Mouse (Mus musculus): ENCODE measurements around the gene Gm28539.
A peak's percentile ranks its signal among the peaks of the same experiment; 100 is the strongest.
"Not testable (repeated sequence)": the region's sequence is repeated elsewhere in the genome, so short reads cannot be mapped to it uniquely, and the experiment has no call there.

Gene Gm28539

GRCm38 (mm10) chr16:18955070-18955469 lies 118.7 kb downstream of the Gm28539 start:
- no peak for TF ChIP-seq POU5F1 (IDR thresholded peaks at IDR 0.05; ENCODE audit: borderline replicate concordance, low read length)
- no peak for TF ChIP-seq CTCF (conservative IDR thresholded peaks at IDR 0.05; ENCODE audit: low read length)
- TF ChIP-seq NANOG (IDR thresholded peaks at IDR 0.05; ENCODE audit: borderline replicate concordance, low read length), result no peak
- peaks cover 88% of the 10 kb centered on the region for H3K36me3 ChIP-seq (ENCODE audit: insufficient read depth, low read length)
- H3K27me3 ChIP-seq (ENCODE audit: insufficient read depth, low read length), result no peaks in the 10 kb centered on the region
- H3K4me1 ChIP-seq (replicated peaks; ENCODE audit: low read depth, low read length), result peaks cover 3% of the 10 kb centered on the region; the same call in 1 of the 2 replicates
- peaks cover 3% of the 10 kb centered on the region for H3K9me3 ChIP-seq (ENCODE audit: low read length)
- H3K4me3 ChIP-seq (replicated peaks; ENCODE audit: low read length), result no peak overlapping the region

GRCm38 (mm10) chr16:18963486-18963885 lies 127.1 kb downstream of the Gm28539 start:
- peaks cover 11% of the 10 kb centered on the region for H3K9me3 ChIP-seq (ENCODE audit: low read length)
- H3K4me1 ChIP-seq (replicated peaks; ENCODE audit: low read depth, low read length), result no peaks in the 10 kb centered on the region
- no peak overlapping the region for H3K4me3 ChIP-seq (replicated peaks; ENCODE audit: low read length)
- TF ChIP-seq POU5F1 (IDR thresholded peaks at IDR 0.05; ENCODE audit: borderline replicate concordance, low read length), result no peak
- TF ChIP-seq CTCF (conservative IDR thresholded peaks at IDR 0.05; ENCODE audit: low read length), result no peak
- TF ChIP-seq NANOG (IDR thresholded peaks at IDR 0.05; ENCODE audit: borderline replicate concordance, low read length), result no peak
- H3K36me3 ChIP-seq (ENCODE audit: insufficient read depth, low read length), result peaks cover 87% of the 10 kb centered on the region
- H3K27me3 ChIP-seq (ENCODE audit: insufficient read depth, low read length), result no peaks in the 10 kb centered on the region

GRCm38 (mm10) chr16:18969420-18970128 lies 133.2 kb downstream of the Gm28539 start:
- Histone ChIP-seq H3K36me3 (ENCODE audit: insufficient read depth, low read length) (peaks cover 78% of the 10 kb centered on the region), H3K27me3 (ENCODE audit: insufficient read depth, low read length) (no peaks in the 10 kb centered on the region), H3K4me1 (replicated peaks; ENCODE audit: low read depth, low read length) (no peaks in the 10 kb centered on the region; the same call in 1 of the 2 replicates), H3K9me3 (ENCODE audit: low read length) (no peaks in the 10 kb centered on the region; the same call in 1 of the 2 replicates), H3K4me3 (replicated peaks; ENCODE audit: low read length) (no peak overlapping the region)
- TF ChIP-seq CTCF (conservative IDR thresholded peaks at IDR 0.05; ENCODE audit: low read length), result no peak
- TF ChIP-seq NANOG (IDR thresholded peaks at IDR 0.05; ENCODE audit: borderline replicate concordance, low read length), result no peak
- TF ChIP-seq POU5F1 (IDR thresholded peaks at IDR 0.05; ENCODE audit: borderline replicate concordance, low read length), result no peak

GRCm38 (mm10) chr16:18970837-18971236 lies 134.5 kb downstream of the Gm28539 start:
- H3K4me1 ChIP-seq (replicated peaks; ENCODE audit: low read depth, low read length), result no peaks in the 10 kb centered on the region; the same call in 1 of the 2 replicates
- no peak overlapping the region for H3K4me3 ChIP-seq (replicated peaks; ENCODE audit: low read length)
- peaks cover 9% of the 10 kb centered on the region for H3K9me3 ChIP-seq (ENCODE audit: low read length)
- TF ChIP-seq POU5F1 (IDR thresholded peaks at IDR 0.05; ENCODE audit: borderline replicate concordance, low read length), result no peak
- TF ChIP-seq NANOG (IDR thresholded peaks at IDR 0.05; ENCODE audit: borderline replicate concordance, low read length), result no peak
- no peak for TF ChIP-seq CTCF (conservative IDR thresholded peaks at IDR 0.05; ENCODE audit: low read length)
- no peaks in the 10 kb centered on the region for H3K27me3 ChIP-seq (ENCODE audit: insufficient read depth, low read length)
- H3K36me3 ChIP-seq (ENCODE audit: insufficient read depth, low read length), result peaks cover 72% of the 10 kb centered on the region

- H3K27me3 ChIP-seq (ENCODE audit: insufficient read depth, low read length); H3K4me3 ChIP-seq (replicated peaks; ENCODE audit: low read length): not testable (repeated sequence)
These were observed 139.3 kb downstream of the Gm28539 start for GRCm38 (mm10) chr16:18975665-18976064.

GRCm38 (mm10) chr16:18976315-18976714 lies 139.9 kb downstream of the Gm28539 start:
- H3K36me3 ChIP-seq (ENCODE audit: insufficient read depth, low read length), result peaks cover 22% of the 10 kb centered on the region
- 0 out of 2 replicates have a peak overlapping the region, but pooled peaks have one; percentile 10 for H3K4me3 ChIP-seq (replicated peaks; ENCODE audit: low read length)
- TF ChIP-seq POU5F1 (IDR thresholded peaks at IDR 0.05; ENCODE audit: borderline replicate concordance, low read length) (no peak), NANOG (IDR thresholded peaks at IDR 0.05; ENCODE audit: borderline replicate concordance, low read length) (no peak), CTCF (conservative IDR thresholded peaks at IDR 0.05; ENCODE audit: low read length) (no peak)
- H3K9me3 ChIP-seq (ENCODE audit: low read length), result peaks cover 38% of the 10 kb centered on the region
- H3K4me1 ChIP-seq (replicated peaks; ENCODE audit: low read depth, low read length), result no peaks in the 10 kb centered on the region
- H3K27me3 ChIP-seq (ENCODE audit: insufficient read depth, low read length), result no peaks in the 10 kb centered on the region

More at GRCm38 (mm10) chr16:18975665-18976064, 139.3 kb downstream of the Gm28539 start:
- H3K9me3 ChIP-seq (ENCODE audit: low read length), result peaks cover 37% of the 10 kb centered on the region
- H3K4me1 ChIP-seq (replicated peaks; ENCODE audit: low read depth, low read length), result not testable (repeated sequence)
- peaks cover 29% of the 10 kb centered on the region for H3K36me3 ChIP-seq (ENCODE audit: insufficient read depth, low read length)

GRCm38 (mm10) chr16:18986381-18986780 lies 150.0 kb downstream of the Gm28539 start:
- H3K27me3 ChIP-seq (ENCODE audit: insufficient read depth, low read length), result no peaks in the 10 kb centered on the region
- TF ChIP-seq NANOG (IDR thresholded peaks at IDR 0.05; ENCODE audit: borderline replicate concordance, low read length), result no peak
- TF ChIP-seq POU5F1 (IDR thresholded peaks at IDR 0.05; ENCODE audit: borderline replicate concordance, low read length), result no peak
- no peak for TF ChIP-seq CTCF (conservative IDR thresholded peaks at IDR 0.05; ENCODE audit: low read length)
- H3K9me3 ChIP-seq (ENCODE audit: low read length), result peaks cover 20% of the 10 kb centered on the region
- no peaks in the 10 kb centered on the region for H3K36me3 ChIP-seq (ENCODE audit: insufficient read depth, low read length)
- no peak overlapping the region for H3K4me3 ChIP-seq (replicated peaks; ENCODE audit: low read length)
- H3K4me1 ChIP-seq (replicated peaks; ENCODE audit: low read depth, low read length), result no peaks in the 10 kb centered on the region

- no peaks in the 10 kb centered on the region for H3K27me3 ChIP-seq (ENCODE audit: insufficient read depth, low read length)
- H3K4me1 ChIP-seq (replicated peaks; ENCODE audit: low read depth, low read length), result no peaks in the 10 kb centered on the region
- no peaks in the 10 kb centered on the region for H3K36me3 ChIP-seq (ENCODE audit: insufficient read depth, low read length)
- TF ChIP-seq NANOG (IDR thresholded peaks at IDR 0.05; ENCODE audit: borderline replicate concordance, low read length) (no peak), POU5F1 (IDR thresholded peaks at IDR 0.05; ENCODE audit: borderline replicate concordance, low read length) (no peak), CTCF (conservative IDR thresholded peaks at IDR 0.05; ENCODE audit: low read length) (no peak)
- H3K9me3 ChIP-seq (ENCODE audit: low read length), result peaks cover 20% of the 10 kb centered on the region
- no peak overlapping the region for H3K4me3 ChIP-seq (replicated peaks; ENCODE audit: low read length)
These were observed 150.5 kb downstream of the Gm28539 start for GRCm38 (mm10) chr16:18986860-18987259.
